Mouse (Mus musculus): Measurements from ENCODE around the gene Dock3.

Dock3 gene

DNA sequence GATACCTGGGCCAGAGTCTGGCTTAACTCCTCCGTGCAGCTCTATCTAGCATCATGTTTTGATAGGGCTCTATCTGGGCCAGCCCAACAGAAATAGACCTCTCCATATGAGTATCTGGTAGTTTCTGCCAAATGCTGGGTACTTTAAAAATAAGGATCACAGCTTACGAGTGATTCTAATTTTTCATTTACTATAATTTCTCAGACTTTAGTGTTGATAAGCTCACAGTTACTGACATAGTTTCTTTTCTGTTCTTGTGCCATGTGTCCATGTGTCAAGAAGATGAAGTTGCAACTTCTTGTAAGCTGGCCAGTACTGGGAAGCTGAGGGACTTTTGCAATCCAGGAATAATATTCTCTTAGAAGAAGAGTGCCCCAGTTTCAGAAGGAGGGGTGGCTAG is 228.5 kb downstream of the Dock3 start:
- no peak for DNase-seq

DNA sequence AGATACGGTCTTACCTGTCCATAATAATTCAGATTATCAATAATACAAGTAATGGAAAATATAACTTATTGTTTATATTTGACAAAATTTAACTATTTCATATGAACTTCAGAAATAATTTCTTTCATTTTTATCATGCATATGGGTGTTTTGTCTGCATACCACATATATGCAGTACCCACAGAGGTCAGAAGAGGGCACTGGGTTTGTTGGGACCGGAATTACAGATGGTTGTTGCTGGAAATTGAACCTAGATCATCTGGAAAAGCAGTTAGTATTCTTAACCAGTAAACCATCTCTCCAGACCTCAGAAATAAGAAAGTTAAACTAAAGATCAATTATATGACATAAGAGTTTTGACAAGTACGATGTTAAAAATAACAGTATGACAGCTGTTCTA is 261.0 kb downstream of the Dock3 start:
- DNase-seq = peak; percentile 25

DNA sequence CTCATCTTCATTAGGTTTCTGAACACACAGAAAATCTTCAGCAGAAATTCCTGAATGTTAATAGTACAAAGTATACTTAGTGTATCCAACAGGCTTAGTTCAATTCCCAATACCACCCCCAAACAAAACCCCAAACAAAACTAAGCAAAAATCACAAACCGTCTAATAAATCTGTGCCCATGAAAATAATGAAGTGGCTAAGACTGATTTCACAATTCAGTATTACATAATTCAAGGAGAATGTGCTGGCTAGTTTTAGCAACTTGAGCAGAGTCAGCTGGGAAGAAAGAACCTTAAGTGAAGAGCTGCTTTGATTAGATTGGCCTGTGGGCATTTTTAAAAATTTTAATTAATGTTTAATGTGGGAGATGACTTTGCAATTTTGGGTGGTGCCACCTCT is 273.3 kb downstream of the Dock3 start:
- DNase-seq = peak; percentile 3

DNA sequence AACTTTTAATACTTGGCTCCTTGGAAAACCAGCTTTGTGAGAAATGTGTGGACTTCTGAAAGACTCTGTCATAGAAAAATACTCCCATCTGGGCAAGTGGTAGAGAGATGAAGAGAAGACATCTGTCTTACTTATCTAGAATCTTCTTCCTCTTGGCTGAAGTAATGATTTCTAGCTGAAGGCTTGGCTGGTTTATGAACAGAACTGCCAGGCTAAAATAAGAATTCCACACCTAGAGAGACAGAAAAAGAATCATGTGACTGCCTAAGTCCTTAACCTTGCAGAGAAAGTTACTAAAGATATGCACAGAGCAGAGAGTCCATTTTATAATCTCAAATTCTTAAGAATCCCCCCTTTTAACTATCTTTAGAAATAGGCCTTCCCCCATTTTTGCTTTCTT is 276.2 kb downstream of the Dock3 start:
- DNase-seq = no peak

DNA sequence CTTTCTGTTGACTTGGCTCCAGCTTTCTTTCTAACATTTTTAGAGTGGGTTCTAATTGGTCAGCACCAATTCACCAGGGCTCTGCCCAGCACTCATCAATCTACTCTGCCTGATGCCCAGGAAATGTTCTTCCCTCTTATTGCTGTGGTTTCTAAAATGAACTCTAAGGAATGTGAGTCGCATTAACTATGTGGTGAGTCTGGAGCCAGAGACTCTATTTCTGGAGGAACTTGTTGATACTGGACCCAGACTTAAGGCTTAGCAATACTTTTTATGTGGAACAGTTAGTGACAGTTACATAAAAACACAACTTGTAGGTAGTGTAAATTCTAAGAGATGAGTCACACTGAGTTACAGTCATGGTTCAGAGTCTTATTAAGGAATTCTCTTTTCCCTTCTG is 296.7 kb downstream of the Dock3 start:
- no peak for DNase-seq

DNA sequence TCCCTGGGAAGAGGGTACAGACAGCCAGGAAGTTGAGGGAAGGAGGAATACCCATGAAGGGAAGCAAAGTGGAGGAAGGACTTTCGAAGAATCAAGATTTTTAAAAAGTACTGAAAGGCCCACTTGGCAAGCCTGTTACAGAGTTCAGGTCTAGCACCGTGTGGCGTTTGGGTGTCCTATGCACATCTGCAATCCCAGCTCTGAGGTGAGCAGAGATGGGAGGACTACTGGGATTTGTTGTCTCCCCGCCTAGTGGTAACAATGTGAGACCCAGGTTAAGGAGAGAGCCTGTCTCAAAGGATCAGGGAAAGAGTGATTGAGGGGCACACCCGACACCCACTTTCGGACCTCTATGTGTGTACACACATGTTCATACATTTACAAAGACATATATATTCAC is 316.8 kb downstream of the Dock3 start:
- no peak for DNase-seq

DNA sequence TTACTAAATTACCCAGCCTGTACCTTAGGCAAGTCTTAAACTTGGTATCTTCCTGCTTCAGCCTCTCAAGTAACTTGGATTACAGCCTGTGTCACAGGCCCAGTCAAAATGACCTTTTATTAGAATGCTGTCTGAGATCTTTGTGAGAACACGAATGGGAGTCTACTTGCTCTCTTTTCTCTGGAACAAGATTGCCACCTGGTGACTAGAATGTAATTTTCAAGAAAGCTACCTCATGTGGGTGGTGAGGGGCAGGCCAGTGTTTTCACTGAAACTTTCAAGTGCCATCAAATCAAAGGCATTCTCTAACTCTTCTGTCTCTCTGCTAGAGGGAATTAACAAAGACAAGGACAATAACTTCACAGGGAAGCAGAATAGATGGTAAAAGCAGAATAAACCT is 317.9 kb downstream of the Dock3 start:
- no peak for DNase-seq

DNA sequence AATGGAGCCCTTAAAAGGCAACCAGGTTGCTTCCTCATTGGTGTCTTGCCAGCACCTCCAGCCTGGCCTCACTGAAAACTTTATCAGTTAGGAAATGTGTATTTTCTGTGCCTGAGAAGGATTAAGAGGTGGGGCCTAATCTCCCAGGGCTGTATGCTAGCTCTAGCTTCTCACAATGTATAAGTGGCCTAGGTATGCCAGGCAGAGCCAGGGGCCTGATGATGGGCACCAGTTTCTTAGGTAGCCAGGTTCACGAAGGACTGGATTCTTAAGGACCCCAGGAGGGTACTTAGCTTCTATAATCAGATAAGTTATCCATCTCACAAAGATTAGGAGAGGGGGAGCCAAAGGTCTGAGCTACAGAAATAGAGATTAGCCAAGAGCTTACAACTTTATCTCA is 320.1 kb downstream of the Dock3 start:
- no peak for DNase-seq

DNA sequence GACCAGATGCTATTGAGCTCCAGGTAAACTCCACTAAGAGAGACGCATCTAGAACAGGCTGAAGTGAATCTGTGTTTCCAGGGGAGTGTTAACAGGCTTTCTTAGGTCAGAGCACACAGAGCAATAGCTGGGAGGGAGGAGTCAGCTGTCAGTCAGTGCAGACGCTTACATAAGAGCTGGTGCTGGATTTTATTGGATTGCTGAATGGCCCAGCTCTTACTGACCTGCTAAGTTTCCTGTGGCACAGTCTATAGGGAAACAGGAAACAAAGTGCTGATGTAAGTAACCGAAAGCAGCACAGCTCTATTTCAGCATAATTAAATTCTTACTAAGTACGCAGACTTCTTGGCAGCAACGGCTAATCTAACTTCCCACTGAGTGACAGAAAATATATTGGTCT is 323.0 kb downstream of the Dock3 start:
- no peak for DNase-seq

DNA sequence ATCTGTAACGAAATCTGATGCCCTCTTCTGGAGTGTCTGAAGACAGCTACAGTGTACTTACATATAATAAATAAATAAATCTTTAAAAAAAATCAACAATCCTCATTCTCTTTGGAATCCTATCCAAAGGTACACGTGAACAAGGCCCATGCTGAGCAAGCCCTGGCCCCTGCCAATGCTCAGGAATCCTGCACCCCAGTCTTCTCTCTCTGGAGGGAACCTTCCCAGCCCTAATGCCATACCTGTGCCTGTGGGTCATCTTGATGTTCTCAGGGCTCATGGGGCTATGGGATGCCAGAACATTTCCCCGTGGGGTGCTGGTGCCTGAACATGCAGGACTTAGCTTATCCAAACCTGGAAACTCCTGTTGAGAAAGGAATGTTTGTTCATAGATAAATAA is 323.5 kb downstream of the Dock3 start:
- DNase-seq = no peak

DNA sequence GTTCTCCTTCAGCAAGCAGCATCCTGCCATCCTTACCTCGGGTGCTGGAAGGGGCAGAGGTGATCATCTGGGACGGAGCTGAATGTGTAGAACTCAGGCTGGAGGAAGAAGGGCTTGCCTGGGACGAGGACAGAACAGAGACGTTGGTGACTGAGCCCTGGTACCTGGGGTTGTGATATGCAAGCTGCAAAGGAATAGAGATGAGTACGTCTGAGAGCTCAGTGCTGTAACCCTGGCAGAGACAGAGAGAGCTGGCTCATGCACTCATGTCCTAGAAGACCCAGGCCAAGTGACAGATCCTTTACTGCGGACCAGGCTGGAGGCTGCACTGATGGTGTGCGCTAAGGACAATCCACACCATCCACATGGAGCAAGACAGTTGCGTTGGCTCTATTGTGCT is 325.1 kb downstream of the Dock3 start:
- no peak for DNase-seq

DNA sequence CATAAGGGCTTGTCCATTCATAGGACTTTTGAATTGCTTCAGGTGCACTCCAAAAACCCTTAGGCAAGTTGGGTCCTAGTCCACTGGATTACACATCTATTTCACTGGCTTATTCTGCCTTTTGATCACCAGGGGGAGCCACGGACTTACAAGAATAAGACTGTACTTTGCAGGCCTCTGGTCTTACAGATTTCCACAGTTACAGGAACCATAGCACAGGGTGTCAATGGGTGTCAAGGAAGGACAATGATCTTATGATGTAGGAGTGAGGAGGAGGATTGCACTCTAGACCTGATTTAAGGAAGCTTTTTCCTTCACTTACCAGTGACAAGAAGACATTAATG is 327.9 kb downstream of the Dock3 start:
- peak; percentile 75 for DNase-seq

DNA sequence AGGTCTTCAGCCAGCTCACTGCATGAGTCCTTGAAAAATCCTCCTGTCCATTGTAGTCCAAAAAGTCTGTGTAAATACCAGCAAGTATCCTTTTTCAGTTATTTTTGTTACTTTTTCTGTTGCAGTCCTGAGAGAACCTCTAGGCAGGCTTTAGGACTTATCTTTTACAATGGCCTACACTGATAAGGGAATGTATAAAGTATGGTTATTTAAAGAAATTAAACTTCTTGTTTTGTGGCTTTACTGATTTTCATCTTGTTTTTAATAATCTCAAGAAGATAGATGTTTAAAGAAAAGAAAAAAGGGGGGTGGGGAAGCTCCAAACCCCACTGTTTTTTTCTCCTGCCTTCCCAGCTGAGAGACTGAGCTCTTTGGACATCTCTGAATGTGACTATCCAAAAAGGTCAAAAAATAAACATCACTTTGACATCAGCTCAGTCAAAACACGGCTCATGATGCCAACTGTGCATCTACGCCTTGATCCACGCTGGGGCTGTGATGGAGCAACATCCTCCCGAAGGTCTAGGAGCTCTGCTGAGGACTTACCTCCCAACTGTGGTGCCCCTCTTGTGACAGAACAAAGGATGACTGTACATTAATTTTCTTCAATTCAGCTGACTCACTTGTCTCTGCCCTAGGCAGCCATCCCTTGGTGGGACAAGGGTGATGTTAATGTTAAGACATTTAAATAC is 328.5 kb downstream of the Dock3 start:
- DNase-seq = no peak

DNA sequence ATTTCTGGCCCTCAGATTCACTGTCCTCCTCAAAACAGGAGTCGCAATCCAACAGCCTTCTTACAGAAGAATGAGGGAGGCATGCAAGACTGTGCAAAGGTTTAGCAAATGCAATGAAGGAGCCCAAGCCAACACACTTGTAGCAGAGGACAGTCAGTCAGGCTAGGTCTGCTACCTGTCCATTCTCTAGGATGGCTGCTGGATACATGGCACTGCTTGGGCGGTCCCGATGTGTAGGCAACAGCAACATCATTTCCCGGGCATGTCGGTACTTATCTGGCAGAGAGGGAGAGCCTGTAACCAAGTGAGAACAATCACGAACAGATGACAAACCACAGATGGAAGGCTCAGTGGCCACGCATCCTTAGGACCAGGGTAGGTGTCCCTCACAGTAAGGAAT is 330.1 kb downstream of the Dock3 start:
- no peak for DNase-seq

DNA sequence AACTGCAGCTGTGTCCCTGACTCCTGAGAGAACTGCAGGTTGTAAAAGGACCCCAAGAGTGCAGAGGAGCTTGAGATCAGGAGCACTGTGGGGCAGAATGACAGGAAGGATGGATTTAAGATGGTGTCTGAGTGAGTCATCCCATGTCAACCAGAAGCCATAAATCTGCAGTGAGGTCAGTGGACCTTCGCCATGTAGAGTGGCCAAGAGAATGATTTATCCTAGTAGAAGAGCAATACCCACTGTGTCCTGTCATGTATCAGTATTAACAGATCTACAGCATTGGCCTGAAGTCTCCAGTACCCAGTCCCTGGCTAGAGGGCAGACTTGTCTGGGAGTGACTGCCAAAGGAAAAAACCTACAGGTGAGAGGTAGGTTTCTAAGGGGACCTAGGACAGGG is 332.8 kb downstream of the Dock3 start:
- DNase-seq = no peak

DNA sequence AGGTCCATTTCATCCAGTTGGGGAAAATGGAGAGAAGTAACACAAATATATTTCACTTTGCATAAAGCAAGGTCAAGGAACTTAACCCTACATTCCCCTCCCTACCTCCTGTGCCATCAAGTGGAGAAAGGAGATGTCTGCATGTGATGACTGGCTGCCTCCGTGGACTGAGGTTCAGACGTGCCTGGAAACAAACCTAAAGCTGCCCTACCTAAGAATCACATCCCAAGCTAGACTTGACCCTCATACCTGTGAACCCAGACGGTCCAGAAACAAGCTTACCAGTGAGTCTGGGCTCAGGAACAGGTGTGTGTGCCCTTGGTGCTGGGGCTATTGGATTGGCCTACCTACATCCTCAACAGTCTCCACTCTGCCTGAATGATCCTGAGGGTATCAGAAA is 338.4 kb downstream of the Dock3 start:
- no peak for DNase-seq

DNA sequence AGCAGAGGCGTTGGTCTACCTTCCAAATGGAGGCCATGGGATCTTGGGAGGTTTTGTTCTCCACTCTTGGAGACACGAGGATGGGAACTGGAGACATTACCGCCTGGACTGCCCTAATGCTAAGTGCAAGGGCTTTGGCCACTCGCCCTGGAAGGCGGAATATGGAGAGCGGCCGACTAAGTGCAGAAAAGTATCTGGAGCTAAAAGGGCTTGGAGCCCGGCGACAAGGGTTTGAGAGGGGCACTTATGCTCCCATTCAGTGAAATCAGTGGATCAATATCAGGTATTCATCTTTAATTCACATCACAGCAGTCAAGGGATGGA is 339.2 kb downstream of the Dock3 start:
- no peak for DNase-seq

DNA sequence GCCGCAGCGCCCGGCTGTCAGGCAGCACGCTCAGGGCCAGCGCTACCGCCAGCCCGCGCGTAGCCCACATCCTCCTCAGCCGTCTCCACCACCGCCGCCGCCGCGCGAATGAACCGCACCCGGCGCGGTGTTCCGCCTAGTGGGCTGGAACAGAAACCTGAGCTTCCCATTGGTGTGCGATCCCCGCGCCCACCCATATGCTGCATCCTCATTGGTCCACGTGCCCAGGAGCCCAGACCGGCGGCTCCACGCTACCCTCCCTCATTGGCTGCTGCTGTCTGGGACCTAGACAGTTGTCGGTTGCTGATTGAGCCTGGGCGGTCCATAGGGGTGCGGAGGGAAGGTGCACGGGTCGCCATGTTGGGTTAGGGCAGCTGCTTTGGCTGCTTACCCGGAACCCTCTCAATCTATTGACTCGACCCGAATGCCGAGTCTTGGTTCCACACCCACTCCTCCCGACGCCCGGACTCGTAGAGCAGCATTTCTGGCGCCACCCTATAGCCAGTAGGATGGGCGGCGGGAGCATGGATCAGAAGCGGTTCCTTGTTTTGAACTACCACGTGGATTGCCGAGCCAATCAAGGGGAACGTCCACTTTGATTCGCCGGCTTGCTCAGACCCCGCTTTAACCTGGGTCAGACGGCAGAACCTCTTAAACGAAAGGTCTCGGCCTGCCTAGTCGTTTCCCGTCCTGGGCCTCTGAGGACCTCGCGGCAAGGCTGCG is 339.7 kb downstream of the Dock3 start, which contains the start of gene Manf:
TSS of gene Manf (minus strand) at position 151 of the 723 bp plus-strand sequence.
- peak; percentile 98 for DNase-seq

DNA sequence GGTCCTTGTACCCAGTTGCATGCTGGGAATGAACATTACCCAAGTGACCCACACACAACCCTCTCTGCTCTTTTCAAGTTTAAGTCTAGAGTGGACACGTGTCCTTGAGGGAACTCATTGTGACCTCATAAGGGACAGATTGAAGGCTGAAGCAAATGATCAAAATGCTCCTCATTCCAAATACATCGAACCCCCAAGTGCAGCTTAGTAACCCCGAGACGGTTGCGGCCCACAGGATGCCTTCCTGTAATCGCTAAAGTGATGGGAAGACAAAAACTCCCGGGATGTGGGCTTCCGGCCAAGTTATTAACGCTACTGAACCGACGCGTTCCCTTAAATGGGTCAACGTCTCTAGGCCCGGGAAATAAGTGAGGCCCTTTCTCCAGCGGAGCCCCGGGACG is 340.4 kb downstream of the Dock3 start:
- no peak for DNase-seq

DNA sequence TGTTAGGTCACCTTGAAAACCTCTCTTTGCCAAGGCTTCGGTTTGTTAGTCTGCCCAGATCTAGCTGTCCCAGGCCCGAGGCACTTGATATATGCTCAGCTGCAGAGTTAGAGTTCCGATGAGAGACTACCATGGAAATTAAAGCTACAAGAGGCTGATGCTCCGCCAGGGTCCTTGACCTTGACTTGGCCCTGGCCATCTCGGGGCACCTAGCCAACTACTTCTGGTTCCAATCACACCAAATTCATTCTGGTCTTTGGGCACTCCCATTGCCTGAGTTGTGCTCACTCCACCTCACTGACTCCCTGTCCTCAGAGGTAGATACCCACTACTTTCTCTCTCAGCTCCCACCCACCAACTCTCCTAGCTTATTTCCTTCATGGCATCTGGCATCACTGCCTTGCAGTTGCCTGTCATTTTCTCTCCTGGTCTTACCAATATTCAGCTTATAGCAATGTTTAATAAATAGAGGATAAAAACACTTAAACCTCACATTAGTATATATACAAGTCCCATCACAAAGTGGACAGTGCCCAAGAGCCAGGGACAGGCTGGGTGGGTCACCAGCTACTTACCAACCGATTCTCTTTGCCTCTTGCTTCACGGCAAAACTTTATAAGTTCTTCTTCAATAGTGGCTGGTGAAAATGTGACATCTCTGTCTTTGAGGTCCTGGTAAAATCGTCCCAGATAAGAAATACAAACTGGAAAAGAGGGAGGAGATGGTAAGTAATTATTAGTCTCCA is 341.0 kb downstream of the Dock3 start:
- no peak for DNase-seq

DNA sequence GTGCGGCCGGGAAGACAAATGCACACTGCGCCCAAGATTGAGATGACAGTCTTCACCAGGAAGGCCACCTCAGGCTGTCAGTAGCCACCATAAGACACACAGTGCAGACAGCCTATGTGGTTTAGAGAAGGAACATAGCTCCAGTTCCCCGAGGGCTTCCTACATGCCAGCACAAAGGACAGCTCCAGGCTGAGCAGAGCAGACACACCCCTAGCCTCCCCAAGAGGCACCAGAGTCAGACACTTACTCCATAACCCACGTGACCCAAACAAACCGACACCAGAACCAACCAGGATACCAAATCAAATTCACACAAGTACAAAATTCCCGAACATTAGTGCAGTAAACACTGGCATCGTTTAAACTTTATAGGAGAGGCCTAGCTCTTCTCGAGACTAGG is 342.4 kb downstream of the Dock3 start:
- no peak for DNase-seq

DNA sequence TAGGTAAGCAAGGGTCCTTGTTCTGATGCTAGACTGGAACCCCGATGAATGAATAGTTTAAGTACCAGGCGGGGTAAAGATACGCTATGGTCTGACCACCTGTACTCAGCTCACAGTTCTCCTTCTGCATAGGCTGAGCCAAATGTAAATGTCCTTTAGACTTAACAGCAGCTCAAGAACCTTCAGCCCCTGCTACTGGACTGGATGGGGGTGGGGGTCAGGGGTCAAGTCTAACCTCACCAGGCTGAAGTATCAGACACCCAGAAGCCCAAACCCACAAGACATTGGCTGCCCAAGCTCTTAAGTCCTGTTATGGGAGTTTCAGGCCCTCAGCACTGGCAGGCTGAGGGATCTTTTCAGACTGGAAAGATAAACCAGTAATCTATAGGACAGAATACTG is 343.4 kb downstream of the Dock3 start:
- DNase-seq = no peak

DNA sequence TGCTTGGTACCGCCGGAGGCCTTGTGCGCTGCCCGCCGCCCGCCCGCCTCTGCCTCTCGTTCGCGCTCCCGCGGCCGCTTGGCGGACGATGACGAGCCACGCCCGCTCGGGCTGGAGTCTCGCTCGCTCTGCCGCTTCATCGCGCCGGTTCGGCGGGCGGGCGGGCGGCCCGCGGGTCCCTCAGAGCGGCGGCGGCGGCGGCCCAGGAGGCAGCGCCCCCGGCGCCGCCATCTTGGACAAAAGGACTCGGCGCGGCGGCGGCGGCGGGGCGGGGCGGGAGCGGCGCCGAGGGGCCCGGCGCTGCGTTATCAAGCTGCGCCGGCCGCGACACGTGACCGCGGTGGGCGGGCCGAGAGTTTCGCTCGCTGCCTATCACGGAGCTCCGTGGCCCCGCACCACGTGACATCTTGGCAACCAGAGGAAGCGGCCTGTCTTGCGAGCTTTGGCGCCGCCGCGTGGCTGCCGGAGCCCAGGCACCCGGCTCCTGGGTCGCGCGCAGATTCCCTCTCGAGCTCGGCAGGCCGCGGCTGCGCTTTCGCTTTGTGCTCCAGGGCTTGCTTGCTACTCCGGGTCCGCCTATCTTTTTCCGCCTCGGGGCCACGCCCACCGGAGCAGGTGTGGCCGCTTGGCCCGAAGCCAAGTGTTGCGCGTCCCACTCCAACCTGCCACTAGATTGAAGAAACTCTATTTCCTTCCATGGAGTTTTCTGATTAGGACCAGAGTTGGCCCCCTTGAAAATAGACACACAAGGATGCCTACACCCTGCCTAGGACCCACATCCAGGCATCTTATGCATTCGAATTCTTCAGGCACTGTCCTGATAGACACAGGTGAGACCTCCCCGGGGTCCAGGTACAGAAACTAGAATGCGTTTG is 344.6 kb downstream of the Dock3 start, which contains the start of gene Rbm15b:
TSS of gene Rbm15b (minus strand) at position 601 of the 875 bp plus-strand sequence.
- DNase-seq = peak; percentile 99

All from lung, postnatal 10 days (tissue).